ENCODE assay signal across 31 mouse cellular contexts in the genomic region with DNA sequence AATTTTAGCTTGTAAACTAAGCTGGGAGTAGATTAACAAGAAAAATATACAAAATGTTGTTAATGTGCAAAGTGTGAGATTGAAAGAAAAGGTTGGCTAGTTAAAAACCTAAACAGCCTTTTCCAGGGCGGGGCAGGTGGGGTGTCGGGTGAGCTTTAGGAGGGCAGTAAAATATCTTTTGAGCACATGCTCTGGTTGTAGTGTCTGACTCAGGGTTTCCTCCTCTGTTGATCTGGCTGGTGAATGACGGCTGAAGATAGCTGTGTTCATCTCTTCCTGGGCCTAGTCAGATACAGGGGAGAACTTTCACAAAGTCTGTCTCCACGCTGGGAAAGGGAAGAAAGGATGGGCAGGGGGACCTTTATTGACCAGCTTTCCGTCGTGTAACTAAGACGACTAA.
DNase-seq lines count a peak whose midpoint lies in the region; ATAC-seq and TF ChIP-seq lines count a peak whose summit lies in the region.
"Had no signal": no experiment of that assay in that cellular context is flagged by ENCODE, and none has a peak within 500 bp of the region (broad histone marks: within the 10 kb centered on the region; RNA-seq: fewer than 3 reads in every experiment).

No protein-coding gene starts in this region.

- ATAC-seq in stomach, embryonic 15.5 days (ENCODE audit: insufficient read depth, low FRiP score, low read depth): peak; percentile 53; the same call in 1 of the 2 replicates
- no peak for ATAC-seq in stomach, postnatal 0 days (ENCODE audit: low FRiP score, low TSS enrichment)
- ATAC-seq in erythroid progenitor cell, adult 5-6 weeks (replicated peaks; ENCODE audit: low FRiP score, poor library complexity, severe bottlenecking): peak; percentile 71
- ATAC-seq in liver, embryonic 14.5 days (ENCODE audit: insufficient read depth): peak; percentile 82
- peak; percentile 30; the same call in 1 of the 2 replicates for ATAC-seq in megakaryocyte-erythroid progenitor cell, adult 5-6 weeks (replicated peaks; ENCODE audit: low FRiP score, low TSS enrichment, poor library complexity, severe bottlenecking)
- ATAC-seq in kidney, embryonic 14.5 days (ENCODE audit: low FRiP score, low TSS enrichment): no peak
- ATAC-seq in midbrain, embryonic 13.5 days: no peak
- ATAC-seq: activated CD4-positive, CD25-positive, alpha-beta regulatory T cell, adult 4 months; hindbrain, embryonic 16.5 days had no signal

- no peak for TF ChIP-seq CTCF in stomach, postnatal 0 days (IDR thresholded peaks at IDR 0.05; ENCODE audit: low read depth)
- TF ChIP-seq CTCF in liver, embryonic 14.5 days (IDR thresholded peaks at IDR 0.05; ENCODE audit: low read depth): no peak

- no peak overlapping the region for H3K27ac ChIP-seq in stomach, embryonic 15.5 days
- H3K27ac ChIP-seq in stomach, postnatal 0 days (replicated peaks): no peak overlapping the region
- peak overlapping the region; percentile 75 for H3K27ac ChIP-seq in liver, embryonic 14.5 days
- no peak overlapping the region for H3K27ac ChIP-seq in kidney, embryonic 14.5 days (ENCODE audit: low read depth, low read length)
- H3K27ac ChIP-seq in midbrain, embryonic 13.5 days: no peak overlapping the region
- H3K27ac ChIP-seq: embryonic facial prominence, embryonic 13.5 days; forebrain, embryonic 12.5 days; neural tube, embryonic 15.5 days had no signal

- no peak overlapping the region for H3K9ac ChIP-seq in stomach, embryonic 15.5 days
- no peak overlapping the region for H3K9ac ChIP-seq in stomach, postnatal 0 days (ENCODE audit: low read length)
- H3K9ac ChIP-seq in liver, embryonic 14.5 days (replicated peaks): peak overlapping the region; percentile 31; the same call in 1 of the 2 replicates
- no peak overlapping the region for H3K9ac ChIP-seq in kidney, embryonic 14.5 days (ENCODE audit: low read depth, low read length)
- no peak overlapping the region for H3K9ac ChIP-seq in midbrain, embryonic 13.5 days (replicated peaks)
- H3K9ac ChIP-seq: embryonic facial prominence, embryonic 13.5 days; forebrain, embryonic 12.5 days; lung, embryonic 14.5 days; neural tube, embryonic 15.5 days had no signal

- no peak for DNase-seq in stomach, postnatal 0 days (ENCODE audit: low spot score)
- peak in 1 of 3 experiments; percentile 50 for DNase-seq in liver, embryonic 14.5 days (ENCODE audit: low read depth in 3 of 3, low spot score in 3 of 3)
- DNase-seq in MN1 (ENCODE audit: low spot score): no peak
- DNase-seq: adrenal gland, adult 2 months; adrenal gland, postnatal 36 days; B cell, adult 2 months; cerebellum, adult 11 months; cerebellum, adult 9-11 months; embryo, embryonic 11 days; gastrocnemius, postnatal 10 days; kidney, adult 18-20 months; kidney, postnatal 4 days; layer of hippocampus, postnatal 36 days; left cerebral cortex, postnatal 4 days; lung, embryonic 14.5 days; midbrain, embryonic 14.5 days; retina, postnatal 1 day; right cerebral cortex, postnatal 25 days; thymus, adult 18-20 months; thymus, postnatal 4 days had no signal

- no peak overlapping the region for H3K4me2 ChIP-seq in stomach, embryonic 15.5 days
- no peak overlapping the region for H3K4me2 ChIP-seq in stomach, postnatal 0 days (replicated peaks; ENCODE audit: low read depth)
- peak overlapping the region; percentile 47 for H3K4me2 ChIP-seq in liver, embryonic 14.5 days (ENCODE audit: low read depth)
- H3K4me2 ChIP-seq in kidney, embryonic 14.5 days (replicated peaks; ENCODE audit: low read depth, low read length): no peak overlapping the region
- H3K4me2 ChIP-seq in midbrain, embryonic 13.5 days (replicated peaks): no peak overlapping the region
- H3K4me2 ChIP-seq: embryonic facial prominence, embryonic 13.5 days; forebrain, embryonic 12.5 days; lung, embryonic 14.5 days; neural tube, embryonic 15.5 days had no signal

- H3K9me3 ChIP-seq in stomach, embryonic 15.5 days: no peaks in the 10 kb centered on the region
- no peaks in the 10 kb centered on the region for H3K9me3 ChIP-seq in stomach, postnatal 0 days (ENCODE audit: control insufficient read depth, low read length)
- H3K9me3 ChIP-seq in liver, embryonic 14.5 days (ENCODE audit: control insufficient read depth, low read length): no peaks in the 10 kb centered on the region
- no peaks in the 10 kb centered on the region for H3K9me3 ChIP-seq in kidney, embryonic 14.5 days (ENCODE audit: control insufficient read depth, low read length)
- no peaks in the 10 kb centered on the region for H3K9me3 ChIP-seq in midbrain, embryonic 13.5 days
- H3K9me3 ChIP-seq: embryonic facial prominence, embryonic 13.5 days; forebrain, embryonic 12.5 days; megakaryocyte, embryonic 14.5 days; neural tube, embryonic 15.5 days had no signal

- H3K4me1 ChIP-seq in stomach, embryonic 15.5 days: no peaks in the 10 kb centered on the region
- no peaks in the 10 kb centered on the region for H3K4me1 ChIP-seq in stomach, postnatal 0 days (replicated peaks; ENCODE audit: control insufficient read depth, insufficient read depth)
- H3K4me1 ChIP-seq in liver, embryonic 14.5 days (replicated peaks; ENCODE audit: control insufficient read depth in 2 of 2, insufficient read depth in 2 of 2, low read length in 1 of 2): peaks cover 25 to 31% of the 10 kb centered on the region in 2 experiments
- no peaks in the 10 kb centered on the region for H3K4me1 ChIP-seq in kidney, embryonic 14.5 days (ENCODE audit: control insufficient read depth, insufficient read depth, low read length)
- H3K4me1 ChIP-seq in midbrain, embryonic 13.5 days (replicated peaks): no peaks in the 10 kb centered on the region
- H3K4me1 ChIP-seq: embryonic facial prominence, embryonic 13.5 days; forebrain, embryonic 12.5 days had no signal

- H3K27me3 ChIP-seq in stomach, embryonic 15.5 days (replicated peaks): no peaks in the 10 kb centered on the region
- no peaks in the 10 kb centered on the region for H3K27me3 ChIP-seq in stomach, postnatal 0 days (ENCODE audit: control insufficient read depth, insufficient read depth, low read length)
- H3K27me3 ChIP-seq in liver, embryonic 14.5 days (ENCODE audit: control insufficient read depth, insufficient read depth, low read length): no peaks in the 10 kb centered on the region
- H3K27me3 ChIP-seq in kidney, embryonic 14.5 days (ENCODE audit: control insufficient read depth, insufficient read depth, low read length): no peaks in the 10 kb centered on the region
- H3K27me3 ChIP-seq in midbrain, embryonic 13.5 days: no peaks in the 10 kb centered on the region
- H3K27me3 ChIP-seq: embryonic facial prominence, embryonic 13.5 days; forebrain, embryonic 12.5 days; megakaryocyte, embryonic 14.5 days; neural tube, embryonic 15.5 days had no signal

- no peak overlapping the region for H3K4me3 ChIP-seq in stomach, embryonic 15.5 days (replicated peaks)
- H3K4me3 ChIP-seq in stomach, postnatal 0 days (ENCODE audit: low read depth, low read length): no peak overlapping the region
- H3K4me3 ChIP-seq in liver, embryonic 14.5 days (ENCODE audit: insufficient read depth in 1 of 2, low read depth in 2 of 2, low read length in 2 of 2): no peak overlapping the region
- H3K4me3 ChIP-seq in kidney, embryonic 14.5 days (ENCODE audit: low read length): no peak overlapping the region
- H3K4me3 ChIP-seq in midbrain, embryonic 13.5 days (replicated peaks): no peak overlapping the region
- H3K4me3 ChIP-seq: embryonic facial prominence, embryonic 13.5 days; forebrain, embryonic 12.5 days; megakaryocyte, embryonic 14.5 days; neural tube, embryonic 15.5 days had no signal

- WGBS in stomach, embryonic 15.5 days: 86% methylated on average over 7 of the region's 7 CpGs
- WGBS in stomach, postnatal 0 days: 87% methylated on average over 7 of the region's 7 CpGs
- WGBS in liver, embryonic 14.5 days (ENCODE audit: insufficient replicate concordance): 42% methylated on average over 7 of the region's 7 CpGs
- WGBS in kidney, embryonic 14.5 days: 89% methylated on average over 7 of the region's 7 CpGs
- 92% methylated on average over 7 of the region's 7 CpGs for WGBS in midbrain, embryonic 13.5 days

- no peak for TF ChIP-seq EP300 in stomach, postnatal 0 days (optimal IDR thresholded peaks at IDR 0.05)
- peak; percentile 77 for TF ChIP-seq EP300 in liver, embryonic 14.5 days (IDR thresholded peaks at IDR 0.05; ENCODE audit: low read depth)

- H3K36me3 ChIP-seq in stomach, embryonic 15.5 days: no peaks in the 10 kb centered on the region
- H3K36me3 ChIP-seq in stomach, postnatal 0 days (ENCODE audit: control insufficient read depth, insufficient read depth, low read length): no peaks in the 10 kb centered on the region
- peaks cover 28% of the 10 kb centered on the region; the same call in 1 of the 2 replicates for H3K36me3 ChIP-seq in liver, embryonic 14.5 days (replicated peaks; ENCODE audit: control insufficient read depth, insufficient read depth, low read depth)
- no peaks in the 10 kb centered on the region; the same call in 1 of the 2 replicates for H3K36me3 ChIP-seq in kidney, embryonic 14.5 days (ENCODE audit: control insufficient read depth, insufficient read depth, low read length)
- peaks cover 13% of the 10 kb centered on the region for H3K36me3 ChIP-seq in midbrain, embryonic 13.5 days
- H3K36me3 ChIP-seq: neural tube, embryonic 15.5 days had no signal

Comparison
In these comparisons a context has a peak if more than half of its experiments do, and no peak if none do; other contexts are left out.
1. ATAC-seq: peak in stomach, embryonic 15.5 days (single experiment), erythroid progenitor cell, adult 5-6 weeks (single experiment), liver, embryonic 14.5 days (single experiment) and megakaryocyte-erythroid progenitor cell, adult 5-6 weeks (single experiment); none in stomach, postnatal 0 days (single experiment), kidney, embryonic 14.5 days (single experiment) and midbrain, embryonic 13.5 days (single experiment).